Mouse (Mus musculus) CH12.LX (cell line): Measurements from ENCODE around the gene Ghrhr. TPM values are rescaled to one million over a fixed set of nuclear protein-coding genes. Genes with fewer than 3 reads are reported as not detected.

Source experiments
- DNase-seq: peaks from one replicate; pipeline ENCODE4 v3.0.0-alpha.2; 2013; ENCODE audit errors: extremely low read depth
- H3K27ac ChIP-seq: 2 replicates; pipeline ENCODE4 v1.5.1; 2012; ENCODE audit warnings: low read depth, mild to moderate bottlenecking, control low read depth, moderate library complexity; ENCODE audit not compliant: insufficient read depth
- H3K27me3 ChIP-seq: replicated peaks from 2 replicates; pipeline ENCODE3; 2012; ENCODE audit warnings: inconsistent platforms
- H3K36me3 ChIP-seq, 2 experiments: replicated peaks in 1 of 2; 2 replicates each; pipeline versions ENCODE3 to v1.6.1; 2012; ENCODE audit warnings: inconsistent platforms in 1 of 2, low read length in 1 of 2, mild to moderate bottlenecking in 1 of 2, mixed read lengths in 1 of 2, moderate library complexity in 1 of 2; ENCODE audit not compliant: control insufficient read depth in 1 of 2, insufficient read depth in 1 of 2
- H3K4me1 ChIP-seq, 2 experiments: 2 replicates each; pipeline ENCODE4 v1.6.1; 2012; ENCODE audit warnings: inconsistent platforms in 1 of 2, moderate library complexity in 1 of 2; ENCODE audit not compliant: insufficient read depth in 2 of 2, control insufficient read depth in 1 of 2
- H3K4me2 ChIP-seq: 2 replicates; pipeline ENCODE4 v1.6.1; 2012; ENCODE audit warnings: low read depth, mild to moderate bottlenecking, control low read depth; ENCODE audit not compliant: poor library complexity, insufficient read depth, severe bottlenecking
- H3K4me3 ChIP-seq, 3 experiments: fragments of 150-350 bp in 1 of 3; sonication (generic) in 1 of 3; replicated peaks in 1 of 3; 2 replicates each; pipeline versions ENCODE3 to v1.5.1; 2011 to 2012; ENCODE audit warnings: low read depth in 2 of 3, low read length in 2 of 3, mild to moderate bottlenecking in 2 of 3, moderate library complexity in 2 of 3, control low read depth in 1 of 3, improper control_type of control experiment in 1 of 3, inconsistent platforms in 1 of 3, mixed read lengths in 1 of 3; ENCODE audit not compliant: poor library complexity in 1 of 3
- H3K79me2 ChIP-seq: replicated peaks from 2 replicates; pipeline ENCODE4 v1.6.1; 2012; ENCODE audit warnings: mild to moderate bottlenecking, moderate library complexity; ENCODE audit not compliant: control insufficient read depth, poor library complexity, insufficient read depth, severe bottlenecking; ENCODE audit errors: extremely low read depth
- H3K9ac ChIP-seq: 2 replicates; pipeline ENCODE4 v1.6.1; 2012; ENCODE audit warnings: low read depth, mild to moderate bottlenecking, control low read depth, moderate library complexity; ENCODE audit not compliant: insufficient read depth
- H3K9me3 ChIP-seq: replicated peaks from 2 replicates; pipeline ENCODE3; 2012; ENCODE audit warnings: low read length, inconsistent platforms, mixed read lengths
- CHD1 ChIP-seq: IDR thresholded peaks from 2 replicates; pipeline ENCODE4 v1.6.1; 2012; ENCODE audit warnings: low read depth, low read length, improper control_type of control experiment, inconsistent platforms
- CHD2 ChIP-seq: IDR thresholded peaks from 2 replicates; pipeline ENCODE4 v1.6.1; 2011; ENCODE audit warnings: low read length, improper control_type of control experiment
- CTCF ChIP-seq, 2 experiments: IDR thresholded peaks in 1 of 2; conservative IDR thresholded peaks in 1 of 2; 2 replicates each; pipeline ENCODE4 v1.5.1; 2011 to 2012; ENCODE audit warnings: low read depth in 2 of 2, low read length in 2 of 2, improper control_type of control experiment in 1 of 2, inconsistent platforms in 1 of 2, mild to moderate bottlenecking in 1 of 2, moderate library complexity in 1 of 2
- EP300 ChIP-seq: IDR thresholded peaks from 2 replicates; pipeline ENCODE4 v1.6.1; 2011; ENCODE audit warnings: low read length, improper control_type of control experiment
- ETS1 ChIP-seq: conservative IDR thresholded peaks from 2 replicates; pipeline ENCODE4 v1.6.1; 2012; ENCODE audit warnings: low read depth, mild to moderate bottlenecking, inconsistent platforms, low read length, improper control_type of control experiment, moderate library complexity
- HCFC1 ChIP-seq: IDR thresholded peaks from 2 replicates; pipeline ENCODE4 v1.6.1; 2012; ENCODE audit warnings: low read depth, mild to moderate bottlenecking, inconsistent platforms, low read length, improper control_type of control experiment
- KAT2A ChIP-seq: IDR thresholded peaks from 2 replicates; pipeline ENCODE4 v1.6.1; 2012; ENCODE audit warnings: low read length, improper control_type of control experiment, inconsistent platforms; ENCODE audit not compliant: insufficient replicate concordance
- MAX ChIP-seq: IDR thresholded peaks from 2 replicates; pipeline ENCODE4 v1.6.1; 2011; ENCODE audit warnings: low read length, improper control_type of control experiment
- MAZ ChIP-seq: IDR thresholded peaks from 2 replicates; pipeline ENCODE4 v1.6.1; 2012; ENCODE audit warnings: low read depth, mild to moderate bottlenecking, inconsistent platforms, low read length, improper control_type of control experiment, moderate library complexity
- MXI1 ChIP-seq: IDR thresholded peaks from 2 replicates; pipeline ENCODE4 v1.6.1; 2011; ENCODE audit warnings: mild to moderate bottlenecking, low read depth, low read length, improper control_type of control experiment
- NELFE ChIP-seq: IDR thresholded peaks from 2 replicates; pipeline ENCODE4 v1.6.1; 2011; ENCODE audit warnings: low read depth, low read length, improper control_type of control experiment
- NRF1 ChIP-seq: IDR thresholded peaks from 2 replicates; pipeline ENCODE4 v1.6.1; 2014; ENCODE audit warnings: low read depth, mild to moderate bottlenecking, inconsistent platforms, low read length, improper control_type of control experiment, moderate library complexity
- POLR2A ChIP-seq: IDR thresholded peaks from 2 replicates; pipeline ENCODE4 v1.6.1; 2011; ENCODE audit warnings: low read depth, mild to moderate bottlenecking, improper control_type of control experiment, low read length
- POLR2AphosphoS2 ChIP-seq: IDR thresholded peaks from 2 replicates; pipeline ENCODE4 v1.6.1; 2011; ENCODE audit warnings: low read depth, low read length, improper control_type of control experiment
- RCOR1 ChIP-seq: conservative IDR thresholded peaks from 2 replicates; pipeline ENCODE4 v1.6.1; 2012; ENCODE audit warnings: low read depth, mild to moderate bottlenecking, inconsistent platforms, low read length, improper control_type of control experiment
- TBP ChIP-seq: conservative IDR thresholded peaks from 2 replicates; pipeline ENCODE4 v1.6.1; 2011; ENCODE audit warnings: low read depth, low read length, improper control_type of control experiment
- USF2 ChIP-seq: conservative IDR thresholded peaks from 2 replicates; pipeline ENCODE4 v1.6.1; 2011; ENCODE audit warnings: low read depth, low read length, improper control_type of control experiment
- ZKSCAN1 ChIP-seq: IDR thresholded peaks from 2 replicates; pipeline ENCODE4 v1.6.1; 2012; ENCODE audit warnings: low read depth, inconsistent platforms, low read length, improper control_type of control experiment, borderline replicate concordance
- ZMIZ1 ChIP-seq: IDR thresholded peaks from 2 replicates; pipeline ENCODE4 v1.6.1; 2012; ENCODE audit warnings: low read depth, mild to moderate bottlenecking, inconsistent platforms, low read length, improper control_type of control experiment
- dilution Hi-C: fragments of 300-500 bp; cut with MboI; formaldehyde crosslinking; loops from 2 replicates; pipeline ENCODE4 v1.14.3; 2020; ENCODE audit warnings: low sequenced_read_pairs; ENCODE audit not compliant: extremely low pct_unique_long_range_greater_than_20kb, extremely low pct_ligation_motif_present
- in situ Hi-C: fragments of 300-500 bp; cut with MboI; formaldehyde crosslinking; loops from 3 replicates; pipeline ENCODE4 v1.14.3; 2019; ENCODE audit warnings: low sequenced_read_pairs, low pct_ligation_motif_present, low pct_unique_long_range_greater_than_20kb, mixed read lengths
- polyA plus RNA-seq: library from polyadenylated mRNA; unstranded; fragments of >175 nt; gene quantifications from 2 replicates; pipeline ENCODE4 v1.2.1, GENCODE M21; 2012; ENCODE audit warnings: low read depth; ENCODE audit not compliant: insufficient read length
- total RNA-seq, 2 experiments: library from RNA; depleted of rRNA; stranded (reverse); fragments of 300-350 nt in 1 of 2; fragments of >200 nt in 1 of 2; gene quantifications; 2 replicates each; pipeline ENCODE4 v1.2.3; 2012 to 2014

The Ghrhr gene
- total and polyA plus RNA-seq, 3 experiments: not detected

GRCm38 (mm10) chr6:55342328-55342727 is 33.8 kb upstream of the Ghrhr start:
- H3K27me3 ChIP-seq: peaks cover 97% of the 10 kb centered on the region
- dilution Hi-C loops (no loop called here), in situ Hi-C loops (no loop called here)
- no peaks in the 10 kb centered on the region for H3K79me2 ChIP-seq
- H3K9me3 ChIP-seq: no peaks in the 10 kb centered on the region
- no peak overlapping the region for H3K27ac ChIP-seq
- no peak overlapping the region for H3K4me2 ChIP-seq
- no peak overlapping the region for H3K4me3 ChIP-seq
- H3K9ac ChIP-seq: no peak overlapping the region
- no peaks in the 10 kb centered on the region for H3K4me1 ChIP-seq
- no peaks in the 10 kb centered on the region for H3K36me3 ChIP-seq
- no peak for DNase-seq
- TF ChIP-seq CHD1 (no peak), MAX (no peak), MXI1 (no peak)

- Histone ChIP-seq H3K4me3 (no peak overlapping the region), H3K27ac (no peak overlapping the region), H3K27me3 (peaks cover 97% of the 10 kb centered on the region), H3K4me1 (no peaks in the 10 kb centered on the region), H3K79me2 (no peaks in the 10 kb centered on the region), H3K36me3 (no peaks in the 10 kb centered on the region), H3K4me2 (no peak overlapping the region), H3K9ac (no peak overlapping the region), H3K9me3 (no peaks in the 10 kb centered on the region)
- DNase-seq: no peak
- TF ChIP-seq CHD1 (no peak), POLR2A (no peak), TBP (no peak), HCFC1 (no peak), ETS1 (no peak), RCOR1 (no peak), ZKSCAN1 (no peak), CHD2 (no peak), KAT2A (no peak), ZMIZ1 (no peak), POLR2AphosphoS2 (no peak)
- in situ Hi-C loops (no loop called here), dilution Hi-C loops (no loop called here)
Observed at GRCm38 (mm10) chr6:55343446-55343845, 32.6 kb upstream of the Ghrhr start.

- Histone ChIP-seq H3K4me1 (no peaks in the 10 kb centered on the region), H3K27ac (no peak overlapping the region), H3K79me2 (no peaks in the 10 kb centered on the region), H3K4me2 (no peak overlapping the region), H3K9ac (no peak overlapping the region), H3K36me3 (no peaks in the 10 kb centered on the region), H3K9me3 (no peaks in the 10 kb centered on the region), H3K4me3 (no peak overlapping the region), H3K27me3 (peaks cover 97% of the 10 kb centered on the region)
- TF ChIP-seq USF2: no peak
- no peak for TF ChIP-seq ZKSCAN1
- TF ChIP-seq EP300: no peak
- TF ChIP-seq RCOR1: no peak
- TF ChIP-seq CHD1: no peak
- TF ChIP-seq CTCF (conservative IDR thresholded peaks at IDR 0.05 in 1 of 2, IDR thresholded peaks at IDR 0.05 in 1 of 2; ENCODE audit: low read depth in 2 of 2, low read length in 2 of 2): no peak
- TF ChIP-seq MAZ: no peak
- TF ChIP-seq NELFE: no peak
- TF ChIP-seq HCFC1: no peak
- no peak for TF ChIP-seq NRF1
- in situ Hi-C loops: no loop called here
- dilution Hi-C loops: no loop called here
- DNase-seq: no peak
Observed at GRCm38 (mm10) chr6:55344291-55345016, 31.6 kb upstream of the Ghrhr start.
